Mouse (Mus musculus) limb, embryonic 14.5 days (tissue): Measurements from ENCODE around the gene Cep164. TPM values are rescaled to one million over a fixed set of nuclear protein-coding genes. Genes with fewer than 3 reads are reported as not detected.

Source experiments
- ATAC-seq: fragments of 200-750 bp; cut with Nextera tagmentation; 2 replicates; pipeline ENCODE4 v1.8.0; 2017; ENCODE audit warnings: low read depth, moderate number of reproducible peaks, moderate TSS enrichment; ENCODE audit not compliant: low FRiP score
- DNase-seq: peaks from one replicate; pipeline ENCODE4 v3.0.0-alpha.2; 2015; ENCODE audit warnings: low spot score
- H3K27ac ChIP-seq: fragments of 300-500 bp; sonication (generic); replicated peaks from 2 replicates; pipeline ENCODE4 v1.5.1; 2014; ENCODE audit warnings: low read depth, mild to moderate bottlenecking, low read length, moderate library complexity, mixed read lengths
- H3K27me3 ChIP-seq: fragments of 300-500 bp; sonication (generic); 2 replicates; pipeline ENCODE4 v1.6.1; 2014; ENCODE audit warnings: low read length, mixed read lengths; ENCODE audit not compliant: control insufficient read depth, insufficient read depth
- H3K36me3 ChIP-seq: fragments of 300-500 bp; sonication (generic); 2 replicates; pipeline ENCODE4 v1.6.1; 2014; ENCODE audit warnings: mild to moderate bottlenecking, low read length, moderate library complexity, mixed read lengths; ENCODE audit not compliant: control insufficient read depth, insufficient read depth
- H3K4me1 ChIP-seq: fragments of 300-500 bp; sonication (generic); 2 replicates; pipeline ENCODE4 v1.6.1; 2014; ENCODE audit warnings: antibody characterized with exemption, low read length, mixed read lengths; ENCODE audit not compliant: control insufficient read depth, insufficient read depth
- H3K4me2 ChIP-seq: fragments of 300-500 bp; sonication (generic); replicated peaks from 2 replicates; pipeline ENCODE4 v1.6.1; 2014; ENCODE audit warnings: low read depth, mild to moderate bottlenecking, low read length, moderate library complexity; ENCODE audit not compliant: severe bottlenecking
- H3K4me3 ChIP-seq: fragments of 300-500 bp; sonication (generic); replicated peaks from 2 replicates; pipeline ENCODE4 v1.5.1; 2014; ENCODE audit warnings: low read length
- H3K9ac ChIP-seq: fragments of 300-500 bp; sonication (generic); 2 replicates; pipeline ENCODE4 v1.6.1; 2014; ENCODE audit warnings: mild to moderate bottlenecking, low read depth, low read length, moderate library complexity; ENCODE audit not compliant: severe bottlenecking
- H3K9me3 ChIP-seq: fragments of 300-500 bp; sonication (generic); 2 replicates; pipeline ENCODE4 v1.6.1; 2016; ENCODE audit warnings: low read length; ENCODE audit not compliant: control insufficient read depth
- POLR2A ChIP-seq: fragments of 200-500 bp; IDR thresholded peaks from 2 replicates; pipeline ENCODE4 v1.8.0; 2012; ENCODE audit warnings: inconsistent platforms, mild to moderate bottlenecking, moderate library complexity, borderline replicate concordance; ENCODE audit not compliant: insufficient read depth, insufficient read length; ENCODE audit errors: extremely low read depth
- WGBS: fragments of 180-500 bp; shearing (Covaris S2); extraction: QIAGEN DNeasy Blood & Tissue Kit; methylation state at CpG from one replicate; pipeline ENCODE4 v1.1.7; 2014; 5-methylcytosine and 5-hydroxymethylcytosine counted together
- polyA plus RNA-seq, 2 experiments: library from polyadenylated mRNA; depleted of rRNA in 1 of 2; stranded (reverse) in 1 of 2; unstranded in 1 of 2; fragments of >200 nt; fragmentation: Nextera tagmentation in 1 of 2; extraction: Ambion mirVana in 1 of 2; gene quantifications; 2 replicates each; pipeline versions ENCODE4 v1.2.1 to v1.2.3; 2012 to 2014

Cep164 gene
- polyA plus RNA-seq, 2 experiments = 26.2 to 33.3 TPM

GRCm38 (mm10) chr9:45827663-45828290, 714 bp downstream of the Cep164 start:
- 7% methylated on average over 23 of the region's 23 CpGs for WGBS
- H3K4me3 ChIP-seq = peak overlapping the region; percentile 62
- peaks cover 9% of the 10 kb centered on the region for H3K36me3 ChIP-seq
- TF ChIP-seq POLR2A = no peak
- DNase-seq = peak; percentile 41
- peak; percentile 41; the same call in 1 of the 2 replicates for ATAC-seq
- H3K27me3 ChIP-seq = no peaks in the 10 kb centered on the region
- peak overlapping the region; percentile 70 for H3K4me2 ChIP-seq
- peak overlapping the region; percentile 59 for H3K9ac ChIP-seq
- H3K4me1 ChIP-seq = 0 out of 2 replicates have a peak, but pooled peaks cover 4% of the 10 kb centered on the region
- H3K27ac ChIP-seq = peak overlapping the region; percentile 75
- H3K9me3 ChIP-seq = no peaks in the 10 kb centered on the region

DNA sequence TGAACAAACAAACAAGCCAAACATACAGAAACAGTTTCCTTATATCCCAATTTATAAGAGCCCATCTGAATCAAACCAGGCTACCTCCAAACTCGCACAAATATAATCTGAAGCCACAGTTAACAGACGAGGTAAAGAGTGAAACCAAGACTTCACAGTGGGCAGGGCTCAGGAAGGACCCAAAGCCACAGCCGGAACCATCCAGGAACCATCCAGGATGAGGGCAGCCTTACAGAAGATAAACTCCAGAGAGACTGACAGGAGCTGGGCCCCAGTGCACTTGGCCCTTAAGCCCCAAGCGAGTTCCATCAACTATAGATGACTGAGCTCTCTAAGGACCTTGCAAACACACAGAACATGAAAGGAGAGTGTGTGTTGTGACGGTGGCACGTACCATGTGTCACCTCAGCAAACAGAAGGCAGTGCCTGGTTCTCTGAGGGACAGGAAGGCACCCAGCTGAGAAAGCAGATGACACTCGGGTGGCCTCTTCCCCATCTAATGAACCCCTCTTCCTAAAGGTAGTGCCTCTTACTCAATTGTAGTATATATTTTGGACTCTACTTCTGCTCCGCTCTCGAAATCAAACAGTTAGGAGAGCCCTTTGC, 10.0 kb downstream of the Cep164 start:
- Histone ChIP-seq H3K9me3 (no peaks in the 10 kb centered on the region), H3K4me1 (no peaks in the 10 kb centered on the region), H3K27me3 (no peaks in the 10 kb centered on the region), H3K4me2 (no peak overlapping the region), H3K4me3 (no peak overlapping the region), H3K27ac (no peak overlapping the region), H3K9ac (no peak overlapping the region), H3K36me3 (peaks cover 43% of the 10 kb centered on the region)
- WGBS = 86% methylated on average over 9 of the region's 9 CpGs
- ATAC-seq = no peak
- TF ChIP-seq POLR2A = no peak
- no peak for DNase-seq

GRCm38 (mm10) chr9:45815525-45815924, 13.0 kb downstream of the Cep164 start:
- Histone ChIP-seq H3K4me3 (no peak overlapping the region), H3K9me3 (no peaks in the 10 kb centered on the region), H3K4me1 (no peaks in the 10 kb centered on the region), H3K27ac (no peak overlapping the region), H3K27me3 (no peaks in the 10 kb centered on the region), H3K9ac (no peak overlapping the region), H3K36me3 (peaks cover 17% of the 10 kb centered on the region), H3K4me2 (no peak overlapping the region)
- no peak for DNase-seq
- ATAC-seq = no peak
- 66% methylated on average over 10 of the region's 10 CpGs for WGBS
- TF ChIP-seq POLR2A = no peak

DNA sequence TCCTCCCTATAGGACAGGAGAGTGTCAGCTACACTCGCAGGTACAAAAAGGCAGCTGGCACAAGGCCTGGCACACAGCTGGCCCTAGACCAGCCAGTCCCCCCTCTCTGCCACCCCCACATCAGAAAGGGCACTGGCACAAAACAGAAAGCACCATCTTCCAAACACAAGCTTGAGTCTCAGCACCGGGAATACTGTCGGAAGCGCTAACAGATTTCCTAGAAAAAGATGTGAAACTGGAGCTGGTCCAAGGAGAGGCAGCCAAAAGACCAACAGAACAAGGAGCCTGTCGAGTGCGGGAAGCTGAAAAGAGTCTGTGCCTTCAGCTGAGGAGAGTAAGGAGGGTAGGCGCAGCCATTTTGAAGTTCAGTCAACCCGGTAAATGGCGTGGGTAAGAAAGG, 13.4 kb downstream of the Cep164 start:
- no peak overlapping the region for H3K27ac ChIP-seq
- H3K4me2 ChIP-seq = no peak overlapping the region
- no peak overlapping the region for H3K4me3 ChIP-seq
- DNase-seq (no peak), ATAC-seq (no peak)
- H3K9ac ChIP-seq = no peak overlapping the region
- WGBS = 79% methylated on average over 9 of the region's 9 CpGs
- H3K27me3 ChIP-seq = no peaks in the 10 kb centered on the region
- no peaks in the 10 kb centered on the region for H3K4me1 ChIP-seq
- no peaks in the 10 kb centered on the region for H3K9me3 ChIP-seq
- no peak for TF ChIP-seq POLR2A
- H3K36me3 ChIP-seq = peaks cover 17% of the 10 kb centered on the region

DNA sequence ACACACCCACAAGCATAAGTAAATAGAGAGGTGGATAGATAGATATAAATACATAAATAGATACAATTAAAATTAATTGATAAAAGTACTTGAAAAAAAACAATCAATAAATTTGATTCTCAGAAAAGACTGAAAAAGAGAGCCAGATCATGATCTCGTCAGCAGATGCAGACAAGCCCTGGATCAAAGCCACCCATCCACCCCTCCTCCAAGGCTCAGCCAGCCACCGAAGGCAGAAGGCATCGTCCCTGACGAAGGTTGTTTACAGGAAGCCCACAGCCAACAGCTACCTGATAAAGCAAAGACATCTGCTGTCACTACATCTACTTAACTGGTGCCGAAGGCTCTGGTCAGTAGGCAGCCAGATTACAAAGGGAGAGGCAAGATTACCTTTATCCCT, 16.5 kb downstream of the Cep164 start:
- peaks cover 16% of the 10 kb centered on the region for H3K36me3 ChIP-seq
- no peaks in the 10 kb centered on the region for H3K27me3 ChIP-seq
- H3K27ac ChIP-seq = no peak overlapping the region
- H3K4me3 ChIP-seq = no peak overlapping the region
- H3K9me3 ChIP-seq = no peaks in the 10 kb centered on the region
- no peak overlapping the region for H3K4me2 ChIP-seq
- no peak for TF ChIP-seq POLR2A
- ATAC-seq = no peak
- 53% methylated on average over 5 of the region's 5 CpGs for WGBS
- no peaks in the 10 kb centered on the region for H3K4me1 ChIP-seq
- H3K9ac ChIP-seq = no peak overlapping the region
- DNase-seq = no peak
